Mouse (Mus musculus): ENCODE measurements around the gene Icos. TPM values are rescaled to one million over a fixed set of nuclear protein-coding genes. Genes with fewer than 3 reads are reported as not detected.

Icos gene
- polyA plus RNA-seq, 1 experiment = not detected

GRCm38 (mm10) chr1:60956196-60956595, 21.5 kb upstream of the Icos start:
- Histone ChIP-seq H3K4me1 (ENCODE audit: control insufficient read depth, insufficient read depth, low read length) (peaks cover 3% of the 10 kb centered on the region; the same call in 1 of the 2 replicates), H3K4me3 (ENCODE audit: insufficient read depth, low read depth, low read length) (no peak overlapping the region), H3K27ac (ENCODE audit: insufficient read depth, low read depth, low read length) (no peak overlapping the region)
- WGBS = 94% methylated on average over 6 of the region's 6 CpGs
- TF ChIP-seq CTCF (IDR thresholded peaks at IDR 0.05; ENCODE audit: insufficient read depth, low read depth, low read length) (no peak), POLR2A (IDR thresholded peaks at IDR 0.05; ENCODE audit: insufficient read depth, low read depth, low read length) (no peak)

GRCm38 (mm10) chr1:60958287-60958686, 19.4 kb upstream of the Icos start:
- no peak for TF ChIP-seq CTCF (IDR thresholded peaks at IDR 0.05; ENCODE audit: insufficient read depth, low read depth, low read length)
- no peak for TF ChIP-seq POLR2A (IDR thresholded peaks at IDR 0.05; ENCODE audit: insufficient read depth, low read depth, low read length)
- WGBS = 97% methylated on average over 1 of the region's 1 CpGs
- H3K4me3 ChIP-seq (ENCODE audit: insufficient read depth, low read depth, low read length) = no peak overlapping the region

GRCm38 (mm10) chr1:60959246-60959645, 18.5 kb upstream of the Icos start:
- H3K27ac ChIP-seq (ENCODE audit: insufficient read depth, low read depth, low read length) = no peak overlapping the region
- 86% methylated on average over 4 of the region's 4 CpGs for WGBS
- no peak overlapping the region for H3K4me3 ChIP-seq (ENCODE audit: insufficient read depth, low read depth, low read length)
- TF ChIP-seq CTCF (IDR thresholded peaks at IDR 0.05; ENCODE audit: insufficient read depth, low read depth, low read length) (no peak), POLR2A (IDR thresholded peaks at IDR 0.05; ENCODE audit: insufficient read depth, low read depth, low read length) (no peak)
- H3K4me1 ChIP-seq (ENCODE audit: control insufficient read depth, insufficient read depth, low read length) = no peaks in the 10 kb centered on the region

More at GRCm38 (mm10) chr1:60958287-60958686, 19.4 kb upstream of the Icos start:
- Histone ChIP-seq H3K27ac (ENCODE audit: insufficient read depth, low read depth, low read length) (no peak overlapping the region), H3K4me1 (ENCODE audit: control insufficient read depth, insufficient read depth, low read length) (no peaks in the 10 kb centered on the region)

- Histone ChIP-seq H3K27ac (ENCODE audit: insufficient read depth, low read depth, low read length) (no peak overlapping the region), H3K4me1 (ENCODE audit: control insufficient read depth, insufficient read depth, low read length) (no peaks in the 10 kb centered on the region), H3K4me3 (ENCODE audit: insufficient read depth, low read depth, low read length) (no peak overlapping the region)
- no peak for TF ChIP-seq POLR2A (IDR thresholded peaks at IDR 0.05; ENCODE audit: insufficient read depth, low read depth, low read length)
- no peak for TF ChIP-seq CTCF (IDR thresholded peaks at IDR 0.05; ENCODE audit: insufficient read depth, low read depth, low read length)
- 78% methylated on average over 11 of the region's 11 CpGs for WGBS
Measured at GRCm38 (mm10) chr1:60960451-60960850, 17.3 kb upstream of the Icos start.

GRCm38 (mm10) chr1:60961080-60961479, 16.6 kb upstream of the Icos start:
- WGBS = 19% methylated on average over 4 of the region's 4 CpGs

GRCm38 (mm10) chr1:60962095-60962494, 15.6 kb upstream of the Icos start:
- H3K4me3 ChIP-seq (ENCODE audit: insufficient read depth, low read depth, low read length) = no peak overlapping the region
- TF ChIP-seq POLR2A (IDR thresholded peaks at IDR 0.05; ENCODE audit: insufficient read depth, low read depth, low read length) (no peak), CTCF (IDR thresholded peaks at IDR 0.05; ENCODE audit: insufficient read depth, low read depth, low read length) (no peak)
- WGBS = 92% methylated on average over 4 of the region's 4 CpGs
- H3K4me1 ChIP-seq (ENCODE audit: control insufficient read depth, insufficient read depth, low read length) = no peaks in the 10 kb centered on the region
- H3K27ac ChIP-seq (ENCODE audit: insufficient read depth, low read depth, low read length) = no peak overlapping the region

More at GRCm38 (mm10) chr1:60961080-60961479, 16.6 kb upstream of the Icos start:
- Histone ChIP-seq H3K4me1 (ENCODE audit: control insufficient read depth, insufficient read depth, low read length) (no peaks in the 10 kb centered on the region), H3K27ac (ENCODE audit: insufficient read depth, low read depth, low read length) (no peak overlapping the region), H3K4me3 (ENCODE audit: insufficient read depth, low read depth, low read length) (no peak overlapping the region)
- TF ChIP-seq POLR2A (IDR thresholded peaks at IDR 0.05; ENCODE audit: insufficient read depth, low read depth, low read length) = no peak
- no peak for TF ChIP-seq CTCF (IDR thresholded peaks at IDR 0.05; ENCODE audit: insufficient read depth, low read depth, low read length)

GRCm38 (mm10) chr1:60967521-60967920, 10.2 kb upstream of the Icos start:
- Histone ChIP-seq H3K4me3 (ENCODE audit: insufficient read depth, low read depth, low read length) (no peak overlapping the region), H3K27ac (ENCODE audit: insufficient read depth, low read depth, low read length) (no peak overlapping the region), H3K4me1 (ENCODE audit: control insufficient read depth, insufficient read depth, low read length) (no peaks in the 10 kb centered on the region)
- WGBS = 62% methylated on average over 2 of the region's 2 CpGs
- TF ChIP-seq POLR2A (IDR thresholded peaks at IDR 0.05; ENCODE audit: insufficient read depth, low read depth, low read length) (no peak), CTCF (IDR thresholded peaks at IDR 0.05; ENCODE audit: insufficient read depth, low read depth, low read length) (no peak)

GRCm38 (mm10) chr1:60970846-60971245, 6.9 kb upstream of the Icos start:
- no peak for TF ChIP-seq CTCF (IDR thresholded peaks at IDR 0.05; ENCODE audit: insufficient read depth, low read depth, low read length)
- TF ChIP-seq POLR2A (IDR thresholded peaks at IDR 0.05; ENCODE audit: insufficient read depth, low read depth, low read length) = no peak
- H3K4me3 ChIP-seq (ENCODE audit: insufficient read depth, low read depth, low read length) = no peak overlapping the region
- no peaks in the 10 kb centered on the region for H3K4me1 ChIP-seq (ENCODE audit: control insufficient read depth, insufficient read depth, low read length)
- 59% methylated on average over 1 of the region's 1 CpGs for WGBS
- H3K27ac ChIP-seq (ENCODE audit: insufficient read depth, low read depth, low read length) = no peak overlapping the region

GRCm38 (mm10) chr1:60974221-60974620, 3.5 kb upstream of the Icos start:
- WGBS = 86% methylated on average over 3 of the region's 3 CpGs
- Histone ChIP-seq H3K4me3 (ENCODE audit: insufficient read depth, low read depth, low read length) (no peak overlapping the region), H3K27ac (ENCODE audit: insufficient read depth, low read depth, low read length) (no peak overlapping the region), H3K4me1 (ENCODE audit: control insufficient read depth, insufficient read depth, low read length) (no peaks in the 10 kb centered on the region)
- TF ChIP-seq POLR2A (IDR thresholded peaks at IDR 0.05; ENCODE audit: insufficient read depth, low read depth, low read length) = no peak
- no peak for TF ChIP-seq CTCF (IDR thresholded peaks at IDR 0.05; ENCODE audit: insufficient read depth, low read depth, low read length)

Measured in olfactory bulb, adult 2 months (tissue).